Mouse (Mus musculus) liver, embryonic 12.5 days (tissue): Measurements from ENCODE around the gene Clec4e. TPM values are rescaled to one million over a fixed set of nuclear protein-coding genes. Genes with fewer than 3 reads are reported as not detected.
"Not testable (repeated sequence)": the region's sequence is repeated elsewhere in the genome, so short reads cannot be mapped to it uniquely, and the experiment has no call there.

Experiments used
- ATAC-seq: fragments of 200-750 bp; cut with Nextera tagmentation; 2 replicates; pipeline ENCODE4 v1.8.0; 2017; ENCODE audit warnings: moderate number of reproducible peaks, mild to moderate bottlenecking, moderate library complexity
- H3K27ac ChIP-seq: fragments of 300-500 bp; sonication (generic); 2 replicates; pipeline ENCODE4 v1.5.1; 2016; ENCODE audit warnings: mild to moderate bottlenecking
- H3K27me3 ChIP-seq: fragments of 300-500 bp; sonication (generic); replicated peaks from 2 replicates; pipeline ENCODE4 v1.6.1; 2016; ENCODE audit warnings: mild to moderate bottlenecking, moderate library complexity
- H3K36me3 ChIP-seq: fragments of 300-500 bp; sonication (generic); 2 replicates; pipeline ENCODE4 v1.6.1; 2016; ENCODE audit warnings: mild to moderate bottlenecking, moderate library complexity
- H3K4me1 ChIP-seq: fragments of 300-500 bp; sonication (generic); 2 replicates; pipeline ENCODE4 v1.6.1; 2016
- H3K4me2 ChIP-seq: fragments of 300-500 bp; sonication (generic); 2 replicates; pipeline ENCODE4 v1.6.1; 2016; ENCODE audit warnings: mild to moderate bottlenecking, moderate library complexity
- H3K4me3 ChIP-seq: fragments of 300-500 bp; sonication (generic); 2 replicates; pipeline ENCODE4 v1.5.1; 2016; ENCODE audit warnings: mild to moderate bottlenecking, moderate library complexity
- H3K9ac ChIP-seq: fragments of 300-500 bp; sonication (generic); 2 replicates; pipeline ENCODE4 v1.6.1; 2016; ENCODE audit warnings: mild to moderate bottlenecking, moderate library complexity
- H3K9me3 ChIP-seq: fragments of 300-500 bp; sonication (generic); replicated peaks from 2 replicates; pipeline ENCODE4 v1.6.1; 2016; ENCODE audit warnings: mild to moderate bottlenecking, moderate library complexity
- WGBS: fragments of 180-500 bp; shearing (Covaris S2); methylation state at CpG from one replicate; pipeline ENCODE4 v1.1.7; 2016; ENCODE audit not compliant: insufficient replicate concordance; 5-methylcytosine and 5-hydroxymethylcytosine counted together
- polyA plus RNA-seq: library from polyadenylated mRNA; unstranded; fragments of >200 nt; fragmentation: Nextera tagmentation; extraction: Ambion mirVana; gene quantifications from 2 replicates; pipeline ENCODE4 v1.2.1, GENCODE M21; 2016

Clec4e gene
- 0.44 and 0.60 TPM in 2 replicates for polyA plus RNA-seq

DNA sequence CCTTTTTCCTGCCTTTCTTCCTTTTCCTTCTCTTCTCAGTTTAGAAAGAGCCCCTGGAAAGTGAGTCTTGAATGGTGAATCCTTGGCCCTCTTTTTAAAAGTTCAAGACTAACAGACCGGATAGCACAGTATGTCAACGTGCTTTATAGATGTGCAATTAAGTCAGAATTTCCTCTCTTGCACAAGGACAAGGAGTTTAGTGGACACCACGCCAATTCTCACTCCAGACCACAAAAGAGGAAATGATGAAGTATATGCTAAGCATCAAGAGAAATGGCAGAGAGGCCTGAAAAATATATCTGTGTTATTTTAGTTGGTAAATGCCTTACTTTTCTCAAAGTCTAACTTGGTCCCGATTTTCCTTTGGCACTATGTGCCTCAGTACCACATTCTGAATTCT lies at the start of gene Clec4e:
TSS of gene Clec4e (minus strand) at position 118 of the 400 bp plus-strand sequence.
- Histone ChIP-seq H3K27me3 (no peaks in the 10 kb centered on the region), H3K36me3 (no peaks in the 10 kb centered on the region), H3K9me3 (no peaks in the 10 kb centered on the region), H3K9ac (no peak within 1 kb of the TSS; the same call in 1 of the 2 replicates), H3K27ac (no peak within 1 kb of the TSS), H3K4me3 (no peak within 1 kb of the TSS), H3K4me1 (peaks cover 29% of the 10 kb centered on the region), H3K4me2 (no peak within 1 kb of the TSS)
- no peak for ATAC-seq
- 56% methylated on average over 4 of the region's 4 CpGs for WGBS

GRCm38 (mm10) chr6:123332503-123332902 lies 42.8 kb upstream of the Clec4e start:
- Histone ChIP-seq H3K4me3 (no peak overlapping the region), H3K4me2 (no peak overlapping the region), H3K9me3 (no peaks in the 10 kb centered on the region), H3K27me3 (no peaks in the 10 kb centered on the region), H3K27ac (no peak overlapping the region), H3K36me3 (no peaks in the 10 kb centered on the region), H3K4me1 (no peaks in the 10 kb centered on the region), H3K9ac (no peak overlapping the region)
- ATAC-seq: no peak
- 36% methylated on average over 2 of the region's 2 CpGs for WGBS

GRCm38 (mm10) chr6:123308033-123308432 lies 18.4 kb upstream of the Clec4e start, which contains the start of gene Vmn2r19:
Gene Vmn2r19, plus strand, starts transcription at chr6:123308333.
- Histone ChIP-seq H3K9ac (no peak within 1 kb of the TSS), H3K36me3 (no peaks in the 10 kb centered on the region), H3K4me1 (peaks cover 17% of the 10 kb centered on the region; the same call in 1 of the 2 replicates), H3K27me3 (no peaks in the 10 kb centered on the region), H3K4me2 (no peak within 1 kb of the TSS), H3K27ac (no peak within 1 kb of the TSS), H3K4me3 (no peak within 1 kb of the TSS), H3K9me3 (no peaks in the 10 kb centered on the region)
- no peak for ATAC-seq
- 77% methylated on average over 2 of the region's 2 CpGs for whole genome bisulfite sequencing

DNA sequence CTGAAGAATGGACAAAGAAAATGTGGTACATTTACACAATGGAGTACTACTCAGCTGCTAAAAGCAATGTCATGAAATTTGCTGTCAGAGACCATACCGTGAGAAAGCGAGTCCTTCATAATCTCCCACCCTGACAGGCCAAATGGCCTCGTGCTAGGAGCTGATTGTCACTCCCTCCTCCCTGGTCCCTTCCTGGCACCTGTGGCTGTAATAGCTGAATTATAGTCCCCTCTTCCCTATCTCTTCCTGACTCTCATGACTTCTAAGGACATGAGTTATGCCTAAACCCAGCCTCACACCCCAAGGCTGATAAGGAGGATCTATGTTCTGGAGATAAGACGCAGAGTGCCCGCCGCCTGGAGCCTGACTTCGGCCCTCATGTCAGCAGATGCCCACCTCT lies 16.6 kb upstream of the Clec4e start:
- H3K9ac ChIP-seq, H3K9me3 ChIP-seq, H3K27ac ChIP-seq, H3K27me3 ChIP-seq, H3K4me3 ChIP-seq, H3K36me3 ChIP-seq: not testable (repeated sequence)
- H3K4me2 ChIP-seq: peak overlapping the region; percentile 3; the same call in 1 of the 2 replicates
- ATAC-seq: peak; percentile 78
- peaks cover 20% of the 10 kb centered on the region; the same call in 1 of the 2 replicates for H3K4me1 ChIP-seq
- 21% methylated on average over 7 of the region's 7 CpGs for WGBS

GRCm38 (mm10) chr6:123296687-123297086 lies 7.0 kb upstream of the Clec4e start:
- Histone ChIP-seq H3K9me3 (no peaks in the 10 kb centered on the region), H3K36me3 (no peaks in the 10 kb centered on the region), H3K4me2 (no peak overlapping the region), H3K27me3 (no peaks in the 10 kb centered on the region), H3K4me3 (no peak overlapping the region), H3K27ac (0 out of 2 replicates have a peak overlapping the region, but pooled peaks have one; percentile 36), H3K4me1 (peaks cover 32% of the 10 kb centered on the region), H3K9ac (no peak overlapping the region)
- no peak for ATAC-seq
- 42% methylated on average over 1 of the region's 1 CpGs for WGBS

GRCm38 (mm10) chr6:123293509-123293908 lies 3.8 kb upstream of the Clec4e start:
- peak; percentile 9; the same call in 1 of the 2 replicates for ATAC-seq
- Histone ChIP-seq H3K27ac (peak overlapping the region; percentile 91), H3K4me2 (peak overlapping the region; percentile 47), H3K4me1 (peaks cover 42% of the 10 kb centered on the region)
- H3K36me3 ChIP-seq, H3K9me3 ChIP-seq, H3K4me3 ChIP-seq, H3K27me3 ChIP-seq, H3K9ac ChIP-seq: not testable (repeated sequence)
- WGBS: 52% methylated on average over 11 of the region's 11 CpGs

DNA sequence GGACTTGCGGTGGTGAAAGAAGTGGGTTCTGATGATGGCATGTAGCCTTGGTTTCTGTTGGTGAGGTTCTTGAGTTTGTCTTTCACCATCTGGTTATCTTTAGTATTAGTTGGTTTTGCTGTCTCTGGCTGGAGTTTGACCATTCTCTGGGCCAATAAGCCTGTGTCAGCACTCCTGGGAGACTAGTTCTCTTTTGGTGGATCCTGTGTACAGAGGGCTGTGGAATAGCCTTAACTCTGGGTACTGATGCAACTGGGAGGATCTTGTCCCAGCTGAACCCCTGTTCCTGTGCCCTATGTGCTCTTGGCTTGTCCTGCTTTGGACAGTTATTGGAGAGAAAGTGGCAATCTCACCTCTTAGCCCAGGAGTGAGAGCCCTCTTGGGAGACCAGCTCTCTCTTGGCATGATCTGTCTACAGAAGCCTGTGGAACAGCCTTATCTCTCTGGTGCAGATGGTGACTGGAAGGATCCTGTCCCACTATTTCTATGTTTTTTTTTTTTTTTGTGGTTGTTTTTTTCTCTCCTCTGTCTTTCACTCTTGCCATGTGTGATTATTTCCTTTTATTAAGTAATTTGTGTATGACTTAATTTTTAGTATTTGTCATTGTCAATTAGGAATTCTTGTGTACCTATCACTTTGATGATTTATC lies 3.2 kb upstream of the Clec4e start:
- Histone ChIP-seq H3K4me1 (peaks cover 42% of the 10 kb centered on the region), H3K36me3 (no peaks in the 10 kb centered on the region), H3K4me3 (no peak overlapping the region), H3K9ac (peak overlapping the region; percentile 48; the same call in 1 of the 2 replicates), H3K27me3 (no peaks in the 10 kb centered on the region), H3K9me3 (no peaks in the 10 kb centered on the region), H3K4me2 (peak overlapping the region; percentile 55), H3K27ac (peak overlapping the region; percentile 98)
- peak; percentile 100 for ATAC-seq
- WGBS: 88% methylated on average over 1 of the region's 1 CpGs

- no peaks in the 10 kb centered on the region for H3K36me3 ChIP-seq
- no peak overlapping the region; the same call in 1 of the 2 replicates for H3K9ac ChIP-seq
- H3K4me1 ChIP-seq: peaks cover 21% of the 10 kb centered on the region
- 46% methylated on average over 10 of the region's 10 CpGs for WGBS
- no peak for ATAC-seq
- H3K4me3 ChIP-seq: no peak overlapping the region
- no peak overlapping the region for H3K27ac ChIP-seq
- no peak overlapping the region for H3K4me2 ChIP-seq
- H3K9me3 ChIP-seq: no peaks in the 10 kb centered on the region
- no peaks in the 10 kb centered on the region for H3K27me3 ChIP-seq
Measured at GRCm38 (mm10) chr6:123288931-123289330, 739 bp downstream of the Clec4e start.

DNA sequence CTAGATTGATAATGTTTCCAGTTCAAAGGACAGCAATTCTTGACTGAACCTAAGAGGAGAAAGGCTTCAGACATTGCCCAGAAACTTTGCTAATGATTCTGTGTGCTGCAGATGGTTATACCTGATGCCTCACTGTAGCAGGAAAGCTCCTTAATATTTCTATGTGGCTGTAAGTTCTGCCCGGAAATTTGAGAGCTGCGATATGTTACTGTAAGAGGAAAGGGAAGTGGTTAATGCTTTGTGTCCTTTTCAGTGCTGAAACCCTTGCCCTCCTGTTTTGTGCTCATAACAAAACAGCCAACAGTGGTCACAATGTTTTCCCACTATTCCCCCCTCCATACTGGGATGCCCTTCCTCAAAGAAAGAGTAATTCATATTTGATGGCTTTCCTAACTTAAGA lies 3.4 kb downstream of the Clec4e start:
- no peaks in the 10 kb centered on the region for H3K27me3 ChIP-seq
- no peaks in the 10 kb centered on the region for H3K9me3 ChIP-seq
- H3K27ac ChIP-seq: no peak overlapping the region
- no peak for ATAC-seq
- H3K4me2 ChIP-seq: no peak overlapping the region
- no peak overlapping the region for H3K9ac ChIP-seq
- 27% methylated on average over 2 of the region's 2 CpGs for WGBS
- H3K4me3 ChIP-seq: no peak overlapping the region
- no peaks in the 10 kb centered on the region for H3K36me3 ChIP-seq
- H3K4me1 ChIP-seq: peaks cover 10% of the 10 kb centered on the region

- H3K9me3 ChIP-seq: no peaks in the 10 kb centered on the region
- no peak overlapping the region for H3K4me3 ChIP-seq
- 82% methylated on average over 2 of the region's 2 CpGs for WGBS
- no peaks in the 10 kb centered on the region for H3K27me3 ChIP-seq
- no peak overlapping the region for H3K27ac ChIP-seq
- H3K9ac ChIP-seq: no peak overlapping the region
- H3K4me1 ChIP-seq: no peaks in the 10 kb centered on the region
- no peak for ATAC-seq
- no peak overlapping the region for H3K4me2 ChIP-seq
- no peaks in the 10 kb centered on the region for H3K36me3 ChIP-seq
Measured at GRCm38 (mm10) chr6:123279443-123279842, 10.2 kb downstream of the Clec4e start.

GRCm38 (mm10) chr6:123266945-123267344 lies 22.7 kb downstream of the Clec4e start:
- Histone ChIP-seq H3K4me1 (peaks cover 7% of the 10 kb centered on the region; the same call in 1 of the 2 replicates), H3K36me3 (no peaks in the 10 kb centered on the region)

DNA sequence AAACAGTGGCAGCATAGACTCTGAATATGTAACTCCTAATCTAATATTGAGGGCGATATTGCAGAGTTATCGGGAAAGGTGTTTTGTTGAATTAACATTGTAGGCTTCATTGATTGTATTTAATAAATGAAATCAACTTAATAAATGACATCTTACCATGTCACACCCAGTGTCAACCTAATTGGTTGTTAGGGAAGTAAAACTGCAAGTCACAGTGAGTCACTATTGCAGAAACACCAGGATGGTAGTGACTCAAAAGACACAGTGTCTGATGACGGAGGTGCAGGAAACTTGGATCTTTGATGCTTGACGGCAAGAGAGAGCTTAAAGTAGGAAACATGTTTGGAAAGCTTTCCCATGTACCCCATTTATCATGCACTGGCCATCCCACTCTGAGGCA lies 23.9 kb downstream of the Clec4e start:
- Histone ChIP-seq H3K4me3 (no peak overlapping the region), H3K27ac (peak overlapping the region; percentile 55; the same call in 1 of the 2 replicates), H3K4me2 (no peak overlapping the region), H3K4me1 (peaks cover 7% of the 10 kb centered on the region; the same call in 1 of the 2 replicates), H3K36me3 (no peaks in the 10 kb centered on the region), H3K27me3 (no peaks in the 10 kb centered on the region), H3K9me3 (no peaks in the 10 kb centered on the region), H3K9ac (no peak overlapping the region)
- WGBS: 70% methylated on average over 4 of the region's 4 CpGs
- peak; percentile 73 for ATAC-seq

More at GRCm38 (mm10) chr6:123266945-123267344, 22.7 kb downstream of the Clec4e start:
- 34% methylated on average over 5 of the region's 5 CpGs for WGBS
- peak; percentile 60 for ATAC-seq
- Histone ChIP-seq H3K9ac (peak overlapping the region; percentile 7; the same call in 1 of the 2 replicates), H3K9me3 (no peaks in the 10 kb centered on the region), H3K27me3 (no peaks in the 10 kb centered on the region), H3K27ac (no peak overlapping the region), H3K4me2 (no peak overlapping the region), H3K4me3 (no peak overlapping the region)
